Mouse (Mus musculus): ENCODE data around the gene Angel2. TPM values are rescaled to one million over a fixed set of nuclear protein-coding genes. Genes with fewer than 3 reads are reported as not detected.

Angel2 gene
- polyA plus RNA-seq, 1 experiment from 2014 or later, result 34.6 TPM

- Histone ChIP-seq H3K9me3 (replicated peaks; ENCODE audit: control insufficient read depth, low read length) (no peaks in the 10 kb centered on the region), H3K36me3 (ENCODE audit: control insufficient read depth, insufficient read depth, low read length) (peaks cover 9% of the 10 kb centered on the region), H3K9ac (ENCODE audit: low read depth, low read length) (peak overlapping the region; percentile 96), H3K27ac (ENCODE audit: low read depth, low read length) (peak overlapping the region; percentile 95), H3K27me3 (ENCODE audit: control insufficient read depth, insufficient read depth, low read length) (no peaks in the 10 kb centered on the region), H3K4me2 (peak overlapping the region; percentile 95), H3K4me1 (ENCODE audit: control insufficient read depth, insufficient read depth, low read length) (peaks cover 45% of the 10 kb centered on the region), H3K4me3 (ENCODE audit: low read depth, low read length) (peak overlapping the region; percentile 79)
- peak; percentile 60 for ATAC-seq (replicated peaks; ENCODE audit: insufficient number of reproducible peaks, low FRiP score, low TSS enrichment)
- under 1% methylated on average over 46 of the region's 46 CpGs for WGBS (ENCODE audit: insufficient replicate concordance)
Measured at GRCm38 (mm10) chr1:190978511-190979073, 53.7 kb downstream of the Angel2 start.

GRCm38 (mm10) chr1:190979100-190979563 is 54.2 kb downstream of the Angel2 start, which contains the start of gene Vash2:
TSS of gene Vash2 (minus strand) at chr1:190979296.
- H3K9ac ChIP-seq (ENCODE audit: low read depth, low read length), result peak within 1 kb of the TSS; percentile 96
- peak within 1 kb of the TSS; percentile 95 for H3K27ac ChIP-seq (ENCODE audit: low read depth, low read length)
- peak; percentile 93 for ATAC-seq (replicated peaks; ENCODE audit: insufficient number of reproducible peaks, low FRiP score, low TSS enrichment)
- peak within 1 kb of the TSS; percentile 79 for H3K4me3 ChIP-seq (ENCODE audit: low read depth, low read length)
- peaks cover 5% of the 10 kb centered on the region; the same call in 1 of the 2 replicates for H3K36me3 ChIP-seq (ENCODE audit: control insufficient read depth, insufficient read depth, low read length)
- H3K27me3 ChIP-seq (ENCODE audit: control insufficient read depth, insufficient read depth, low read length), result no peaks in the 10 kb centered on the region
- peak within 1 kb of the TSS; percentile 95 for H3K4me2 ChIP-seq
- peaks cover 40% of the 10 kb centered on the region for H3K4me1 ChIP-seq (ENCODE audit: control insufficient read depth, insufficient read depth, low read length)
- H3K9me3 ChIP-seq (replicated peaks; ENCODE audit: control insufficient read depth, low read length), result no peaks in the 10 kb centered on the region
- under 1% methylated on average over 35 of the region's 38 CpGs for WGBS (ENCODE audit: insufficient replicate concordance)

GRCm38 (mm10) chr1:190980470-190980869 is 55.6 kb downstream of the Angel2 start:
- no peak overlapping the region for H3K4me2 ChIP-seq
- WGBS (ENCODE audit: insufficient replicate concordance), result 81% methylated on average over 1 of the region's 1 CpGs

GRCm38 (mm10) chr1:190981412-190981811 is 56.5 kb downstream of the Angel2 start:
- H3K9me3 ChIP-seq (replicated peaks; ENCODE audit: control insufficient read depth, low read length), result no peaks in the 10 kb centered on the region
- 72% methylated on average over 4 of the region's 4 CpGs for WGBS (ENCODE audit: insufficient replicate concordance)

More at GRCm38 (mm10) chr1:190980470-190980869, 55.6 kb downstream of the Angel2 start:
- Histone ChIP-seq H3K4me1 (ENCODE audit: control insufficient read depth, insufficient read depth, low read length) (peaks cover 31% of the 10 kb centered on the region), H3K27me3 (ENCODE audit: control insufficient read depth, insufficient read depth, low read length) (no peaks in the 10 kb centered on the region), H3K9ac (ENCODE audit: low read depth, low read length) (no peak overlapping the region), H3K4me3 (ENCODE audit: low read depth, low read length) (no peak overlapping the region), H3K27ac (ENCODE audit: low read depth, low read length) (no peak overlapping the region), H3K36me3 (ENCODE audit: control insufficient read depth, insufficient read depth, low read length) (no peaks in the 10 kb centered on the region), H3K9me3 (replicated peaks; ENCODE audit: control insufficient read depth, low read length) (no peaks in the 10 kb centered on the region)
- ATAC-seq (replicated peaks; ENCODE audit: insufficient number of reproducible peaks, low FRiP score, low TSS enrichment), result no peak

GRCm38 (mm10) chr1:190989437-190990082 is 64.6 kb downstream of the Angel2 start:
- ATAC-seq (replicated peaks; ENCODE audit: insufficient number of reproducible peaks, low FRiP score, low TSS enrichment), result no peak
- no peak overlapping the region for H3K4me2 ChIP-seq
- no peaks in the 10 kb centered on the region for H3K36me3 ChIP-seq (ENCODE audit: control insufficient read depth, insufficient read depth, low read length)
- H3K27ac ChIP-seq (ENCODE audit: low read depth, low read length), result no peak overlapping the region
- H3K27me3 ChIP-seq (ENCODE audit: control insufficient read depth, insufficient read depth, low read length), result no peaks in the 10 kb centered on the region
- H3K4me3 ChIP-seq (ENCODE audit: low read depth, low read length), result no peak overlapping the region
- 74% methylated on average over 9 of the region's 9 CpGs for WGBS (ENCODE audit: insufficient replicate concordance)
- H3K9me3 ChIP-seq (replicated peaks; ENCODE audit: control insufficient read depth, low read length), result no peaks in the 10 kb centered on the region
- no peaks in the 10 kb centered on the region for H3K4me1 ChIP-seq (ENCODE audit: control insufficient read depth, insufficient read depth, low read length)
- H3K9ac ChIP-seq (ENCODE audit: low read depth, low read length), result no peak overlapping the region

More at GRCm38 (mm10) chr1:190981412-190981811, 56.5 kb downstream of the Angel2 start:
- H3K27ac ChIP-seq (ENCODE audit: low read depth, low read length), result no peak overlapping the region
- H3K4me3 ChIP-seq (ENCODE audit: low read depth, low read length), result no peak overlapping the region
- H3K27me3 ChIP-seq (ENCODE audit: control insufficient read depth, insufficient read depth, low read length), result no peaks in the 10 kb centered on the region
- H3K4me2 ChIP-seq, result no peak overlapping the region
- H3K36me3 ChIP-seq (ENCODE audit: control insufficient read depth, insufficient read depth, low read length), result no peaks in the 10 kb centered on the region
- peaks cover 22% of the 10 kb centered on the region for H3K4me1 ChIP-seq (ENCODE audit: control insufficient read depth, insufficient read depth, low read length)
- no peak overlapping the region for H3K9ac ChIP-seq (ENCODE audit: low read depth, low read length)
- no peak for ATAC-seq (replicated peaks; ENCODE audit: insufficient number of reproducible peaks, low FRiP score, low TSS enrichment)

- no peaks in the 10 kb centered on the region; the same call in 1 of the 2 replicates for H3K9me3 ChIP-seq (replicated peaks; ENCODE audit: control insufficient read depth, low read length)
- no peaks in the 10 kb centered on the region for H3K27me3 ChIP-seq (ENCODE audit: control insufficient read depth, insufficient read depth, low read length)
- H3K4me2 ChIP-seq, result no peak overlapping the region
- 55% methylated on average over 7 of the region's 7 CpGs for WGBS (ENCODE audit: insufficient replicate concordance)
- no peak overlapping the region for H3K9ac ChIP-seq (ENCODE audit: low read depth, low read length)
- no peaks in the 10 kb centered on the region for H3K36me3 ChIP-seq (ENCODE audit: control insufficient read depth, insufficient read depth, low read length)
- H3K27ac ChIP-seq (ENCODE audit: low read depth, low read length), result 0 out of 2 replicates have a peak overlapping the region, but pooled peaks have one; percentile 11
- ATAC-seq (replicated peaks; ENCODE audit: insufficient number of reproducible peaks, low FRiP score, low TSS enrichment), result no peak
- H3K4me3 ChIP-seq (ENCODE audit: low read depth, low read length), result no peak overlapping the region
- H3K4me1 ChIP-seq (ENCODE audit: control insufficient read depth, insufficient read depth, low read length), result no peaks in the 10 kb centered on the region
Measured at GRCm38 (mm10) chr1:190995548-190995947, 70.6 kb downstream of the Angel2 start.

- no peak for ATAC-seq (replicated peaks; ENCODE audit: insufficient number of reproducible peaks, low FRiP score, low TSS enrichment)
- WGBS (ENCODE audit: insufficient replicate concordance), result 66% methylated on average over 6 of the region's 6 CpGs
Measured at GRCm38 (mm10) chr1:190996346-190996877, 71.5 kb downstream of the Angel2 start.

More at GRCm38 (mm10) chr1:190996346-190996877, 71.5 kb downstream of the Angel2 start:
- no peak overlapping the region for H3K9ac ChIP-seq (ENCODE audit: low read depth, low read length)
- no peaks in the 10 kb centered on the region for H3K27me3 ChIP-seq (ENCODE audit: control insufficient read depth, insufficient read depth, low read length)
- no peaks in the 10 kb centered on the region for H3K4me1 ChIP-seq (ENCODE audit: control insufficient read depth, insufficient read depth, low read length)
- no peak overlapping the region for H3K4me2 ChIP-seq
- no peak overlapping the region for H3K4me3 ChIP-seq (ENCODE audit: low read depth, low read length)
- H3K27ac ChIP-seq (ENCODE audit: low read depth, low read length), result no peak overlapping the region
- H3K9me3 ChIP-seq (replicated peaks; ENCODE audit: control insufficient read depth, low read length), result no peaks in the 10 kb centered on the region; the same call in 1 of the 2 replicates
- no peaks in the 10 kb centered on the region for H3K36me3 ChIP-seq (ENCODE audit: control insufficient read depth, insufficient read depth, low read length)
